Mouse (Mus musculus): ENCODE results near the gene Lmf1. TPM values are rescaled to one million over a fixed set of nuclear protein-coding genes. Genes with fewer than 3 reads are reported as not detected.

The Lmf1 gene
- total and polyA plus RNA-seq, 3 experiments, result 14.0 to 30.5 TPM; not detected in 1

- Histone ChIP-seq H3K36me3 (ENCODE audit: control insufficient read depth in 1 of 2, insufficient read depth in 2 of 2, low read length in 2 of 2) (no peaks in the 10 kb centered on the region), H3K9me3 (replicated peaks; ENCODE audit: insufficient read depth, low read length) (no peaks in the 10 kb centered on the region), H3K79me2 (ENCODE audit: control insufficient read depth, insufficient read depth, low read length, poor library complexity) (no peaks in the 10 kb centered on the region), H3K27ac (ENCODE audit: control insufficient read depth, low read depth, low read length) (no peak overlapping the region), H3K27me3 (ENCODE audit: control insufficient read depth in 1 of 2, insufficient read depth in 2 of 2, low read length in 2 of 2) (peaks cover 12 to 21% of the 10 kb centered on the region in 2 experiments; a peak in 3 of 4 replicates), H3K4me1 (ENCODE audit: control insufficient read depth in 1 of 2, insufficient read depth in 2 of 2, low read length in 2 of 2) (no peaks in the 10 kb centered on the region), H3K4me3 (ENCODE audit: control insufficient read depth in 1 of 2, insufficient read depth in 1 of 2, low read depth in 2 of 2, low read length in 2 of 2) (no peak overlapping the region), H3K9ac (ENCODE audit: control insufficient read depth, low read depth, low read length, poor library complexity, severe bottlenecking) (no peak overlapping the region)
- TF ChIP-seq SIN3A (IDR thresholded peaks at IDR 0.05; ENCODE audit: low read length), result no peak
- no peak for TF ChIP-seq KAT2A (conservative IDR thresholded peaks at IDR 0.05; ENCODE audit: low read depth, low read length)
- no peak for TF ChIP-seq ELF1 (IDR thresholded peaks at IDR 0.05; ENCODE audit: low read depth, low read length)
- no peak for TF ChIP-seq MAZ (IDR thresholded peaks at IDR 0.05; ENCODE audit: low read depth, low read length)
- no peak for TF ChIP-seq TCF12 (IDR thresholded peaks at IDR 0.05; ENCODE audit: low read depth, low read length)
- no peak for TF ChIP-seq MAX (IDR thresholded peaks at IDR 0.05; ENCODE audit: low read length)
- TF ChIP-seq CHD1 (IDR thresholded peaks at IDR 0.05; ENCODE audit: low read depth, low read length), result no peak
- TF ChIP-seq GATA1 (IDR thresholded peaks at IDR 0.05; ENCODE audit: low read depth, low read length), result no peak
- TF ChIP-seq NELFE (IDR thresholded peaks at IDR 0.05; ENCODE audit: low read depth, low read length), result no peak
- TF ChIP-seq ETS1 (IDR thresholded peaks at IDR 0.05; ENCODE audit: low read depth, low read length), result no peak
- no peak for TF ChIP-seq MYB (IDR thresholded peaks at IDR 0.05; ENCODE audit: low read depth, low read length)
- no peak for DNase-seq (ENCODE audit: low read depth, low spot score)
Observed at GRCm38 (mm10) chr17:25688922-25689321, 110.0 kb downstream of the Lmf1 start.

- H3K27ac ChIP-seq (ENCODE audit: control insufficient read depth, low read depth, low read length), result no peak overlapping the region
- no peak overlapping the region for H3K9ac ChIP-seq (ENCODE audit: control insufficient read depth, low read depth, low read length, poor library complexity, severe bottlenecking)
- H3K36me3 ChIP-seq (ENCODE audit: control insufficient read depth in 1 of 2, insufficient read depth in 2 of 2, low read length in 2 of 2), result no peaks in the 10 kb centered on the region
- no peaks in the 10 kb centered on the region for H3K4me1 ChIP-seq (ENCODE audit: control insufficient read depth in 1 of 2, insufficient read depth in 2 of 2, low read length in 2 of 2)
- no peak for DNase-seq (ENCODE audit: low read depth, low spot score)
- no peaks in the 10 kb centered on the region for H3K27me3 ChIP-seq (ENCODE audit: control insufficient read depth in 1 of 2, insufficient read depth in 2 of 2, low read length in 2 of 2)
- no peak overlapping the region for H3K4me3 ChIP-seq (ENCODE audit: control insufficient read depth in 1 of 2, insufficient read depth in 1 of 2, low read depth in 2 of 2, low read length in 2 of 2)
- TF ChIP-seq MYC (IDR thresholded peaks at IDR 0.05; ENCODE audit: low read depth, low read length), result no peak
- no peak for TF ChIP-seq KAT2A (conservative IDR thresholded peaks at IDR 0.05; ENCODE audit: low read depth, low read length)
- TF ChIP-seq POLR2AphosphoS2 (IDR thresholded peaks at IDR 0.05; ENCODE audit: low read length), result no peak
- no peak for TF ChIP-seq E2F4 (IDR thresholded peaks at IDR 0.05; ENCODE audit: borderline replicate concordance, low read depth, low read length)
- no peak for TF ChIP-seq ZMIZ1 (IDR thresholded peaks at IDR 0.05; ENCODE audit: low read depth, low read length)
- TF ChIP-seq MAZ (IDR thresholded peaks at IDR 0.05; ENCODE audit: low read depth, low read length), result no peak
- no peak for TF ChIP-seq GATA1 (IDR thresholded peaks at IDR 0.05; ENCODE audit: low read depth, low read length)
- TF ChIP-seq POLR2AphosphoS5 (IDR thresholded peaks at IDR 0.05; ENCODE audit: borderline replicate concordance, low read depth, low read length), result no peak
- TF ChIP-seq NRF1 (IDR thresholded peaks at IDR 0.05; ENCODE audit: insufficient read depth, low read depth, low read length, poor library complexity, severe bottlenecking), result no peak
- TF ChIP-seq MXI1 (IDR thresholded peaks at IDR 0.05; ENCODE audit: low read depth, low read length), result no peak
- no peak for TF ChIP-seq SMC3 (IDR thresholded peaks at IDR 0.05; ENCODE audit: low read depth, low read length)
- no peak for TF ChIP-seq NELFE (IDR thresholded peaks at IDR 0.05; ENCODE audit: low read depth, low read length)
- no peak for TF ChIP-seq MEF2A (IDR thresholded peaks at IDR 0.05; ENCODE audit: extremely low read depth, insufficient replicate concordance, low read depth, low read length, poor library complexity, severe bottlenecking)
- TF ChIP-seq TBP (IDR thresholded peaks at IDR 0.05; ENCODE audit: low read depth, low read length), result no peak
- TF ChIP-seq ETS1 (IDR thresholded peaks at IDR 0.05; ENCODE audit: low read depth, low read length), result no peak
- no peak for TF ChIP-seq HCFC1 (IDR thresholded peaks at IDR 0.05; ENCODE audit: low read depth, low read length)
- no peak for TF ChIP-seq CHD1 (IDR thresholded peaks at IDR 0.05; ENCODE audit: low read depth, low read length)
- H3K79me2 ChIP-seq (ENCODE audit: control insufficient read depth, insufficient read depth, low read length, poor library complexity), result no peaks in the 10 kb centered on the region
- H3K9me3 ChIP-seq (replicated peaks; ENCODE audit: insufficient read depth, low read length), result no peaks in the 10 kb centered on the region
Observed at GRCm38 (mm10) chr17:25696263-25696662, 117.4 kb downstream of the Lmf1 start.
